Mouse (Mus musculus): ENCODE results near the gene Steap4. TPM values are rescaled to one million over a fixed set of nuclear protein-coding genes. Genes with fewer than 3 reads are reported as not detected.
"Not testable (repeated sequence)": the region's sequence is repeated elsewhere in the genome, so short reads cannot be mapped to it uniquely, and the experiment has no call there.

The Steap4 gene
- total RNA-seq, 2 experiments from 2014 or later = 36.1 to 42.8 TPM

DNA sequence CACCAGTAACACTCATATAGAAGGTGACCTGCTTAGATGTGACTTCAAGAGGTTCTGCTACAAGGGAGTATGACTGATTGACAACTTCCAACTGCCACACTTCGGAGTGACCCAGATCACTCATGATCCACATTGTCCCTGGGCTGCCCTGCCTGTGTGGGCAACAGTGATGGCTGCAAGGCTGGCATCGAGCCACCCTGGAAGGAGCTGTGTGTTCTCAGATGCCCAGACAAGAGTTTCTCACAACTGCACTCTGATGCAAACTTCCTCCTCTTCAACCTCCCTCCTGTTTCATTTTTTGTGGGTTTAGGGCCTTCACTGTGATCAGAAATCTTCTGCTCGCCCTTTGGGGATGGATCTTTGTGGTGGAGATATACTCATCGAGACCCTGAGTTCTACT lies 28.2 kb downstream of the Steap4 start:
- DNase-seq = no peak

DNA sequence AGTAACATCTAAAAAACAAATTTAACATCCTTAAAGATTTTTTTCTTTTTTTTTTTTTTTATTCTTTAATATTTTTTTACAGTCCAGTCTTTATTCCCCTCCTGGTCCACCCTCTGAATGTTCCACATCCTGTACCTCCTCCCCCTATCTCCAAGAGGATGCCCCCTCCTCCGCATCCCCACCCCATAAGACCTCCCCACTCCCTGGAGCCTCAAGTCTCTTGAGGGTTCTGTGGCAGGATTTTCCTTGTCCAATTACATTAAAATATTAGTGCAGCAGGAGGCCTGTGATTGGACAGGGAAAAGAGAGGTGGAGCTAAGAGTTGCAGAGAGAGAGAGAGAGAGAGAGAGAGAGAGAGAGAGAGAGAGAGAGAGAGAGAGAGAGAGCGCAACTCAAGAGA lies 31.4 kb downstream of the Steap4 start:
- DNase-seq = not testable (repeated sequence)

DNA sequence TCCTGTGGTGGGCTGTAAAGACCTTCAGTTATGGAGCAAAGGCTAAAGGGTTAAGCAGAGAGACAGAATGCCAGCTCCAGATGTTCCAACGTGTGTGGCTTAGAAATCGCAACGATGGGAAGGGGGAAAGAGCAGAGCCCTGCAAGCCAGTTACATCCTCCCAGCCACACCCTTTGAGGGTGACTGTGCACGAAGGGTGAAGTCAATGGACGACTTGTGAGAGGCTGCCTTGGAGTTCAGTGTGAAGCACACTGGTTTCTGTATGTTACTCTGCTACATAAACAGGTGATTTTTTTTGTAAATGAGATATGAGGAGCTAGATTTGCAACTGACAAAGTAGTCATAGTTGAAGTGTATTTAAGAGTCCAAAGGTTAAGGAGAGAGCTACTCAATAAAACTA lies 33.5 kb downstream of the Steap4 start:
- DNase-seq = no peak

DNA sequence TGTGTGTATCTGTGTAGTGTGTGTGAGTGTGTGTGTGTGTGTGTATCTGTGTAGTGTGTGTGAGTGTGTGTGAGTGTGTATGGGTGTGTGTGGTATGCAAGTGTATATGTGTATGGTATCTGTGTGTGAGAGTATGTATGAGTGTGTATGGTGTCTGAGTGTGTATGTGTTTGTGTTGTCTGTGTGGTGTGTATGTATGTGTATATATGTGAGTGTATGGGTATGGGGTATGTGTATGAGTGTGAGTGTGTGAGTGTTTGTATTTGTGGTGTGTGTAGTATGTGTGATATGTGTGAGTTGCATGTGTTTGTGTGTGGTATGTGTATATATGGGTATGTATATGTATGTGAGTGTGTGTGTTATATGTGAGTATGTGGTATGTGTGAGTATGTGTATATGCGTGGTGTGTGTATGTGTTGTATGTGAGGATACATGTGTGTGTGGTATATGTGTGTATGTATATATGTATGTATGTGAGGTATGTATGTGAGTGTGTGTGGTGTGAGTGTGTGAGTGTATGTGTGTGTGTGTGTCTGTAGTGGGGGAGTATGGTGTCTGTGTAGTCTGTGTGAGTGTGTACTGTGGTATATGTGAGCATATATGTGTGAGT lies 35.1 kb downstream of the Steap4 start:
- no peak for DNase-seq

DNA sequence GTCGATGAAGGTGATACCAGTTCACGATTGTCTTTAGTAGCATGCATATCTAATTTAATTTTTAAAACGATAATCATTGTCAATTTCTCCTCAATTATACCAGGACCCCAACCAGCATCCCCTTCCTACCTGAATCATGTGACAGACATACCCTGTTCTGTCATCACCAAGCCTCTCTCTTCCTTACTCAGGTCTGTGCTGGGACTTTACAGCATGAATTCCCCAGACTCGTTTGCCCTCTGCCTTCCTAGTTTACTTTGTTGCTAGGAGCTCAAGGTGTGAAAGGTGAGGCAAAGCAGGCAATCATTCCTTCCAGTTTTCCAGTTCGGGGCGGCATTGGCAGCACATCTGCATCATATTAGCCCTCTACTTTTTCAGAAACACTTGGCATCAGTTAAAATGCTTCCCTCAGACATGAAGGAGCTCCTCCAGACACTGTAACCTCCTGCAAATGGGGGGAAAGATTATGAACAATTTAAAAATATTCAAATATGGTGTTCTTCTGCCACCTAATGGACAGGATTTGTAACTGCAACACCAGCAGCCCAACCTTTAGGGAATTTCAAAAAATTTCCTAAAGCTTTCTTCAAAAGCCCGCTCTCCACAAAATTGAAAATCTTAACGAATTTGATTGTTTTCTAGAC lies 36.3 kb downstream of the Steap4 start:
- DNase-seq = peak; percentile 12

DNA sequence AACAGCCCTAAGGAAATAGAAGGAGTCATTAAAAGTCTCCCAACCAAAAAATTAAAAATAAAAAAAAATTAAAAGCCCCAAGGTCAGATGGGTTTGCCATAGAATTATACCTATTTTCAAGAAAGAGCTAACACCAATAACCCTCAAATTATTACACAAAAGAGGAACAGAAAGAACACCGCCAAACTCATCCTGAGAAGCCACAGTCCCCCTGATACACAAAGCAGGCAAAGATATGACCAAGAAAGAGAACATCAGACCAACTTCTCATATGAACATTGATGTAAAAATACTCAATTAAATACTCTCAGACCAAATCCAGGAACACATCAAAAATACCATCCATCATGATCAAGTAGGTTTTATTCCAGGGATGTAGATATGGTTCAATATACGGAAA lies 36.8 kb downstream of the Steap4 start:
- DNase-seq = no peak

DNA sequence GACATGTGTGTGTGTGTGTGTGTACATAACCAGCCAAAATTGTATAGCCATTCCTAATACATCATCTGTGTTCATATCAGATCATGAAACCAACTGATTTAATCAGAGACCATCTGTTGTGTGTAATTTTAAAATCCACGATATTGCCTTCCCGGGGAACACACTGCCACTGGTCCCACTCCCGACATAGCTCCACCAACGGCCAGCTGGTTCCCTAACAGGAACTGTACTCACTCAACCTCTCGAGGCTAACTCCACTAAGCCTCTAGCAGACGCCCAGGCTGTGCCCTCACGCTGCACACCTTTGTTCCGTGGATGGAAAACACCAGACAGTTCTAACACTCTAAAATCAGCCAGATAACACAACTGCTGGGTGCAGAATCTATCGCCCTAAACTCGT lies 40.2 kb downstream of the Steap4 start:
- DNase-seq = no peak

DNA sequence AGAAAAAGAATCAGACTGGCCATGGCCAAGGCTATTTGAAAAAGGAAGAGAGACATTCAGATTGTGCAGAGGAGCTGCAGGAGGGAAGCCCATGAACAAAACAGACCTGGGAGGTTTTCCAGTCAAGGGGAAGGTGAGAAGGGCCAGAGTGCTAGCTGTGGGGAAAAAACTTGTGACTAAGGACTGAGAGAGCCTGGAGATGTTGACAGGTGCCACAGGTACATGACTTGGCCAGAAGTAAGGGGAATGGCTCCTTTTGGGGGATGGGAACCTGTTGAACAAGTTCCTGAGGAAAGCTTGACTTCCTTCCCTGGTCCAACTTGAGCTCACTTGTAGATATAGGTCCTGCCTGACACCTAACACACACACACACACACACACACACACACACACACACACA lies 42.6 kb downstream of the Steap4 start:
- no peak for DNase-seq

DNA sequence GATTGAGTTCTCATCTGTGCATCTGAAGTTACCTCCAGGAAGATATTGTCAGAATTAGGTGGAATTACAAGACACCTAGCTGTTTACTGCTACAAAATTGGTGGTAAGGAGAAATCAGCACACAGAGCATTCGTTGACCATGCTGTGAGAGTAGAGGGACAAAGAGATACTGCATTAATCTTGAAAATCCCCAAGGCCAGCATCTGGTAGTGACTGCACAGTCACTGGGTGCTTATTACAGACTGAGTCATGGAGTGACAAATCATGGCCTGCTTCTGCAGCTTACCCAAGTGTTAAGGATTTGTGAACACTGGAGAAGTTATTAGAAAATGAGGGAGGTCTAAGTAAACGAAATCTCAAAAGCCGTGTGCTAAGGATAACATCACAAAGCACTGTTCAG lies 53.0 kb downstream of the Steap4 start:
- DNase-seq = no peak

Other genes starting within 250 kb of the Steap4 start
- 100 to 1,000 TPM; 121 to 132 TPM for gene Sri, start 85.6 kb downstream of the Steap4 start, total RNA-seq (2021)

All from adrenal gland, postnatal 10 days (tissue).